Mouse (Mus musculus) heart, adult 2 months (tissue): ENCODE data around the gene Slc24a3.

Experiments used
- CTCF ChIP-seq: fragments of 200-600 bp; IDR thresholded peaks from 2 replicates; pipeline ENCODE4 v1.8.1; 2022; ENCODE audit warnings: antibody characterized with exemption, mild to moderate bottlenecking, moderate library complexity
- EP300 ChIP-seq: fragments of 200-500 bp; IDR thresholded peaks from 2 replicates; pipeline ENCODE4 v1.6.1; 2011; ENCODE audit warnings: low read depth, low read length, control low read depth; ENCODE audit not compliant: insufficient read depth

DNA sequence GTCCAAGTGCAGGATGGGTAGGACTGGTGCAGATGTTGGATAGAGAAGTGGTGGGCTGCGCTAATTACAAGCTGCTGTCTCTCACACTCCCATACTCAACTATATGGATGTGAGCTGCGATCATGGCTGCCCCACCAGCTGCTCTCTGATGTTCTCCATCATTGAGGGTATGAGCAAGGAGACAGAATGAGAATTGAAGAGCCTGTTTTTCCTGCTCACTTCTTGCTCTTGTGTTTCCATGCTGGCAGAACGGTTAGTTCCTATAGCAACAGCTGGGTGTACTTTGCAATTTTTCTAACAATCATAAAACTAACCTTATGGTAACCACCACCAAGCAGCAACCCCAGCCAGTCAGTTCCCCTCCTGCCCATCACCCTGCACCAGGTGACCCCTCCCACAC, 39.8 kb upstream of the Slc24a3 start:
- TF ChIP-seq EP300 (no peak), CTCF (no peak)
